Mouse (Mus musculus): Measurements from ENCODE around the gene Eif5a. TPM values are rescaled to one million over a fixed set of nuclear protein-coding genes. Genes with fewer than 3 reads are reported as not detected.

Eif5a gene
- polyA plus RNA-seq, 1 experiment from 2014 or later: 975 TPM

GRCm38 (mm10) chr11:69910781-69911560 is 10.8 kb downstream of the Eif5a start:
- Histone ChIP-seq H3K36me3 (peaks cover 83% of the 10 kb centered on the region), H3K27me3 (no peaks in the 10 kb centered on the region), H3K4me3 (no peak overlapping the region), H3K4me2 (no peak overlapping the region), H3K9me3 (replicated peaks) (no peaks in the 10 kb centered on the region), H3K4me1 (replicated peaks) (peaks cover 23% of the 10 kb centered on the region), H3K9ac (no peak overlapping the region), H3K27ac (no peak overlapping the region)
- 90% methylated on average over 17 of the region's 17 CpGs for WGBS
- no peak for ATAC-seq (replicated peaks; ENCODE audit: insufficient number of reproducible peaks, insufficient read depth, low FRiP score, low read depth)

- no peaks in the 10 kb centered on the region for H3K9me3 ChIP-seq (replicated peaks)
- H3K4me1 ChIP-seq (replicated peaks): peaks cover 15% of the 10 kb centered on the region
- no peak for ATAC-seq (replicated peaks; ENCODE audit: insufficient number of reproducible peaks, insufficient read depth, low FRiP score, low read depth)
- H3K4me2 ChIP-seq: no peak overlapping the region
- no peaks in the 10 kb centered on the region for H3K27me3 ChIP-seq
- H3K9ac ChIP-seq: no peak overlapping the region
- WGBS: 92% methylated on average over 8 of the region's 8 CpGs
- peaks cover 83% of the 10 kb centered on the region for H3K36me3 ChIP-seq
- H3K4me3 ChIP-seq: no peak overlapping the region
- H3K27ac ChIP-seq: no peak overlapping the region
Measured at GRCm38 (mm10) chr11:69910177-69910576, 11.6 kb downstream of the Eif5a start.

GRCm38 (mm10) chr11:69909174-69909573 is 12.6 kb downstream of the Eif5a start:
- no peak overlapping the region for H3K27ac ChIP-seq
- no peaks in the 10 kb centered on the region for H3K9me3 ChIP-seq (replicated peaks)
- peaks cover 6% of the 10 kb centered on the region for H3K4me1 ChIP-seq (replicated peaks)
- peaks cover 91% of the 10 kb centered on the region for H3K36me3 ChIP-seq
- no peak overlapping the region for H3K4me3 ChIP-seq
- no peak overlapping the region for H3K9ac ChIP-seq
- 86% methylated on average over 5 of the region's 5 CpGs for WGBS
- no peaks in the 10 kb centered on the region for H3K27me3 ChIP-seq
- no peak overlapping the region for H3K4me2 ChIP-seq
- no peak for ATAC-seq (replicated peaks; ENCODE audit: insufficient number of reproducible peaks, insufficient read depth, low FRiP score, low read depth)

- Histone ChIP-seq H3K27ac (no peak overlapping the region), H3K9me3 (replicated peaks) (no peaks in the 10 kb centered on the region)
- WGBS: 92% methylated on average over 11 of the region's 11 CpGs
Measured at GRCm38 (mm10) chr11:69908645-69909044, 13.1 kb downstream of the Eif5a start.

GRCm38 (mm10) chr11:69904311-69904710 is 17.4 kb downstream of the Eif5a start:
- no peak for ATAC-seq (replicated peaks; ENCODE audit: insufficient number of reproducible peaks, insufficient read depth, low FRiP score, low read depth)
- H3K27me3 ChIP-seq: no peaks in the 10 kb centered on the region
- no peaks in the 10 kb centered on the region for H3K9me3 ChIP-seq (replicated peaks)
- peaks cover 24% of the 10 kb centered on the region for H3K4me1 ChIP-seq (replicated peaks)
- no peak overlapping the region for H3K4me3 ChIP-seq
- H3K9ac ChIP-seq: no peak overlapping the region
- no peak overlapping the region for H3K27ac ChIP-seq
- peaks cover 56% of the 10 kb centered on the region for H3K36me3 ChIP-seq
- 95% methylated on average over 9 of the region's 9 CpGs for WGBS
- H3K4me2 ChIP-seq: no peak overlapping the region

More at GRCm38 (mm10) chr11:69908645-69909044, 13.1 kb downstream of the Eif5a start:
- Histone ChIP-seq H3K27me3 (no peaks in the 10 kb centered on the region), H3K4me3 (no peak overlapping the region), H3K36me3 (peaks cover 96% of the 10 kb centered on the region), H3K4me1 (replicated peaks) (peaks cover 5% of the 10 kb centered on the region), H3K9ac (no peak overlapping the region), H3K4me2 (no peak overlapping the region)
- no peak for ATAC-seq (replicated peaks; ENCODE audit: insufficient number of reproducible peaks, insufficient read depth, low FRiP score, low read depth)

GRCm38 (mm10) chr11:69902972-69903371 is 18.8 kb downstream of the Eif5a start:
- Histone ChIP-seq H3K4me1 (replicated peaks) (peaks cover 30% of the 10 kb centered on the region), H3K4me2 (peak overlapping the region; percentile 87), H3K9ac (peak overlapping the region; percentile 93; the same call in 1 of the 2 replicates), H3K4me3 (peak overlapping the region; percentile 95), H3K27ac (no peak overlapping the region), H3K9me3 (replicated peaks) (no peaks in the 10 kb centered on the region), H3K36me3 (peaks cover 43% of the 10 kb centered on the region), H3K27me3 (no peaks in the 10 kb centered on the region)
- 79% methylated on average over 13 of the region's 13 CpGs for WGBS
- no peak for ATAC-seq (replicated peaks; ENCODE audit: insufficient number of reproducible peaks, insufficient read depth, low FRiP score, low read depth)

GRCm38 (mm10) chr11:69901993-69902392 is 19.8 kb downstream of the Eif5a start:
- WGBS: under 1% methylated on average over 37 of the region's 39 CpGs

GRCm38 (mm10) chr11:69901406-69901846 is 20.3 kb downstream of the Eif5a start:
- H3K9me3 ChIP-seq (replicated peaks): no peaks in the 10 kb centered on the region
- H3K4me2 ChIP-seq: peak overlapping the region; percentile 87
- H3K27ac ChIP-seq: peak overlapping the region; percentile 99
- no peaks in the 10 kb centered on the region for H3K27me3 ChIP-seq
- H3K4me1 ChIP-seq (replicated peaks): peaks cover 30% of the 10 kb centered on the region
- peaks cover 27% of the 10 kb centered on the region for H3K36me3 ChIP-seq
- H3K4me3 ChIP-seq: peak overlapping the region; percentile 95
- peak; percentile 81 for ATAC-seq (replicated peaks; ENCODE audit: insufficient number of reproducible peaks, insufficient read depth, low FRiP score, low read depth)
- H3K9ac ChIP-seq: peak overlapping the region; percentile 93
- under 1% methylated on average over 42 of the region's 42 CpGs for WGBS

More at GRCm38 (mm10) chr11:69901993-69902392, 19.8 kb downstream of the Eif5a start:
- H3K27me3 ChIP-seq: no peaks in the 10 kb centered on the region
- H3K27ac ChIP-seq: peak overlapping the region; percentile 99
- peak overlapping the region; percentile 87 for H3K4me2 ChIP-seq
- peaks cover 30% of the 10 kb centered on the region for H3K4me1 ChIP-seq (replicated peaks)
- ATAC-seq (replicated peaks; ENCODE audit: insufficient number of reproducible peaks, insufficient read depth, low FRiP score, low read depth): 0 out of 2 replicates have a peak, but pooled peaks have one; percentile 1
- peaks cover 33% of the 10 kb centered on the region for H3K36me3 ChIP-seq
- no peaks in the 10 kb centered on the region for H3K9me3 ChIP-seq (replicated peaks)
- peak overlapping the region; percentile 95 for H3K4me3 ChIP-seq
- peak overlapping the region; percentile 93 for H3K9ac ChIP-seq

- Histone ChIP-seq H3K36me3 (peaks cover 20% of the 10 kb centered on the region), H3K4me2 (peak within 1 kb of the TSS; percentile 87), H3K4me1 (replicated peaks) (peaks cover 30% of the 10 kb centered on the region), H3K9ac (peak within 1 kb of the TSS; percentile 93), H3K27me3 (no peaks in the 10 kb centered on the region; the same call in 1 of the 2 replicates), H3K27ac (peak within 1 kb of the TSS; percentile 99), H3K4me3 (peak within 1 kb of the TSS; percentile 95), H3K9me3 (replicated peaks) (no peaks in the 10 kb centered on the region)
- ATAC-seq (replicated peaks; ENCODE audit: insufficient number of reproducible peaks, insufficient read depth, low FRiP score, low read depth): peak; percentile 92
- WGBS: under 1% methylated on average over 38 of the region's 38 CpGs
Measured at GRCm38 (mm10) chr11:69900471-69901405, 21.0 kb downstream of the Eif5a start, which contains the start of the genes 2810408A11Rik and Neurl4. 2810408A11Rik (minus strand) TSS chr11:69900987. Neurl4 (plus strand) TSS chr11:69901072.

GRCm38 (mm10) chr11:69899870-69900269 is 21.9 kb downstream of the Eif5a start:
- no peak for ATAC-seq (replicated peaks; ENCODE audit: insufficient number of reproducible peaks, insufficient read depth, low FRiP score, low read depth)
- Histone ChIP-seq H3K4me1 (replicated peaks) (peaks cover 30% of the 10 kb centered on the region), H3K27me3 (no peaks in the 10 kb centered on the region; the same call in 1 of the 2 replicates), H3K4me3 (peak overlapping the region; percentile 95), H3K9ac (peak overlapping the region; percentile 93), H3K27ac (no peak overlapping the region), H3K9me3 (replicated peaks) (no peaks in the 10 kb centered on the region), H3K36me3 (peaks cover 12% of the 10 kb centered on the region), H3K4me2 (peak overlapping the region; percentile 87)
- WGBS: 24% methylated on average over 4 of the region's 4 CpGs

- no peak within 1 kb of the TSS; the same call in 1 of the 2 replicates for H3K27ac ChIP-seq
- H3K4me3 ChIP-seq: peak within 1 kb of the TSS; percentile 16; the same call in 1 of the 2 replicates
- no peaks in the 10 kb centered on the region; the same call in 1 of the 2 replicates for H3K27me3 ChIP-seq
- 59% methylated on average over 4 of the region's 4 CpGs for WGBS
- ATAC-seq (replicated peaks; ENCODE audit: insufficient number of reproducible peaks, insufficient read depth, low FRiP score, low read depth): no peak
- H3K9ac ChIP-seq: no peak within 1 kb of the TSS
- H3K9me3 ChIP-seq (replicated peaks): no peaks in the 10 kb centered on the region
- H3K36me3 ChIP-seq: no peaks in the 10 kb centered on the region
- H3K4me1 ChIP-seq (replicated peaks): peaks cover 33% of the 10 kb centered on the region
- H3K4me2 ChIP-seq: no peak within 1 kb of the TSS
Measured at GRCm38 (mm10) chr11:69895291-69895690, 26.5 kb downstream of the Eif5a start, which contains the start of gene Acap1. Acap1 (minus strand) TSS chr11:69895539.

All from heart, embryonic 15.5 days (tissue).